Mouse (Mus musculus): Measurements from ENCODE around the gene Gm49661. TPM values are rescaled to one million over a fixed set of nuclear protein-coding genes. Genes with fewer than 3 reads are reported as not detected.
A peak's percentile ranks its signal among the peaks of the same experiment; 100 is the strongest.

Gm49661 gene
- total and polyA plus RNA-seq, 3 experiments, result 3.1 TPM; not detected in 2

- no peak for TF ChIP-seq JUN (IDR thresholded peaks at IDR 0.05; ENCODE audit: insufficient read depth, low read depth, low read length)
- TF ChIP-seq BHLHE40 (IDR thresholded peaks at IDR 0.05; ENCODE audit: low read depth, low read length), result no peak
- TF ChIP-seq CHD1 (IDR thresholded peaks at IDR 0.05; ENCODE audit: low read depth, low read length), result no peak
- TF ChIP-seq MYC (IDR thresholded peaks at IDR 0.05; ENCODE audit: low read depth, low read length), result no peak
- no peak for TF ChIP-seq ZKSCAN1 (IDR thresholded peaks at IDR 0.05; ENCODE audit: borderline replicate concordance, low read depth, low read length)
- TF ChIP-seq USF1 (IDR thresholded peaks at IDR 0.05; ENCODE audit: low read depth, low read length), result no peak
- TF ChIP-seq NRF1 (IDR thresholded peaks at IDR 0.05; ENCODE audit: low read depth, low read length), result no peak
- no peak for TF ChIP-seq TBP (conservative IDR thresholded peaks at IDR 0.05; ENCODE audit: low read depth, low read length)
- TF ChIP-seq GABPA (IDR thresholded peaks at IDR 0.05; ENCODE audit: insufficient replicate concordance, low read depth, low read length), result no peak
- Histone ChIP-seq H3K36me3 (replicated peaks in 1 of 2; ENCODE audit: control insufficient read depth in 1 of 2, insufficient read depth in 1 of 2, low read length in 1 of 2) (peaks cover 19 to 32% of the 10 kb centered on the region in 2 experiments), H3K79me2 (replicated peaks; ENCODE audit: control insufficient read depth, extremely low read depth, insufficient read depth, poor library complexity, severe bottlenecking) (peaks cover 6% of the 10 kb centered on the region; the same call in 1 of the 2 replicates), H3K4me1 (ENCODE audit: control insufficient read depth in 1 of 2, insufficient read depth in 2 of 2) (peaks cover 14 to 42% of the 10 kb centered on the region in 2 experiments), H3K9ac (ENCODE audit: insufficient read depth, low read depth) (peak overlapping the region; percentile 84; the same call in 1 of the 2 replicates), H3K27me3 (replicated peaks) (no peaks in the 10 kb centered on the region), H3K4me2 (ENCODE audit: insufficient read depth, low read depth, poor library complexity, severe bottlenecking) (peak overlapping the region; percentile 88; the same call in 1 of the 2 replicates), H3K27ac (ENCODE audit: insufficient read depth, low read depth) (no peak overlapping the region), H3K9me3 (replicated peaks; ENCODE audit: low read length) (no peaks in the 10 kb centered on the region), H3K4me3 (replicated peaks in 1 of 3; ENCODE audit: low read depth in 2 of 3, low read length in 2 of 3, poor library complexity in 1 of 3) (no peak overlapping the region)
- in situ Hi-C loops (cut with MboI; ENCODE audit: low pct_ligation_motif_present, low pct_unique_long_range_greater_than_20kb, low sequenced_read_pairs) (loop anchor here (5.0 kb wide), 1 partner anchor 36 kb away; no protein-coding TSS in a partner anchor), dilution Hi-C loops (cut with MboI; ENCODE audit: extremely low pct_ligation_motif_present, extremely low pct_unique_long_range_greater_than_20kb, low sequenced_read_pairs) (no loop called here)
- DNase-seq (ENCODE audit: extremely low read depth), result no peak
Observed at GRCm38 (mm10) chr8:84970913-84971312, 1.7 kb upstream of the Gm49661 start.

GRCm38 (mm10) chr8:84970135-84970790 is 1.0 kb upstream of the Gm49661 start:
- TF ChIP-seq PAX5 (IDR thresholded peaks at IDR 0.05; ENCODE audit: low read length), result no peak
- TF ChIP-seq MXI1 (IDR thresholded peaks at IDR 0.05; ENCODE audit: low read depth, low read length), result no peak
- no peak for TF ChIP-seq USF2 (conservative IDR thresholded peaks at IDR 0.05; ENCODE audit: low read depth, low read length)
- TF ChIP-seq MAZ (IDR thresholded peaks at IDR 0.05; ENCODE audit: low read depth, low read length), result no peak
- TF ChIP-seq KAT2A (IDR thresholded peaks at IDR 0.05; ENCODE audit: insufficient replicate concordance, low read length), result no peak
- TF ChIP-seq JUND (conservative IDR thresholded peaks at IDR 0.05; ENCODE audit: low read depth, low read length), result no peak
- TF ChIP-seq HCFC1 (IDR thresholded peaks at IDR 0.05; ENCODE audit: low read depth, low read length), result no peak
- TF ChIP-seq USF1 (IDR thresholded peaks at IDR 0.05; ENCODE audit: low read depth, low read length), result no peak
- TF ChIP-seq EP300 (IDR thresholded peaks at IDR 0.05; ENCODE audit: low read length), result no peak
- no peak for TF ChIP-seq NELFE (IDR thresholded peaks at IDR 0.05; ENCODE audit: low read depth, low read length)
- Histone ChIP-seq H3K79me2 (replicated peaks; ENCODE audit: control insufficient read depth, extremely low read depth, insufficient read depth, poor library complexity, severe bottlenecking) (peaks cover 6% of the 10 kb centered on the region; the same call in 1 of the 2 replicates), H3K36me3 (replicated peaks in 1 of 2; ENCODE audit: control insufficient read depth in 1 of 2, insufficient read depth in 1 of 2, low read length in 1 of 2) (peaks cover 19 to 32% of the 10 kb centered on the region in 2 experiments), H3K9ac (ENCODE audit: insufficient read depth, low read depth) (peak overlapping the region; percentile 84), H3K4me2 (ENCODE audit: insufficient read depth, low read depth, poor library complexity, severe bottlenecking) (peak overlapping the region; percentile 88), H3K9me3 (replicated peaks; ENCODE audit: low read length) (no peaks in the 10 kb centered on the region), H3K27ac (ENCODE audit: insufficient read depth, low read depth) (peak overlapping the region; percentile 27), H3K4me1 (ENCODE audit: control insufficient read depth in 1 of 2, insufficient read depth in 2 of 2) (peaks cover 14 to 38% of the 10 kb centered on the region in 2 experiments), H3K27me3 (replicated peaks) (no peaks in the 10 kb centered on the region), H3K4me3 (replicated peaks in 1 of 3; ENCODE audit: low read depth in 2 of 3, low read length in 2 of 3, poor library complexity in 1 of 3) (peak overlapping the region; percentile 77 to 90 (median 79))
- no peak for DNase-seq (ENCODE audit: extremely low read depth)
- dilution Hi-C loops (cut with MboI; ENCODE audit: extremely low pct_ligation_motif_present, extremely low pct_unique_long_range_greater_than_20kb, low sequenced_read_pairs), result no loop called here
- in situ Hi-C loops (cut with MboI; ENCODE audit: low pct_ligation_motif_present, low pct_unique_long_range_greater_than_20kb, low sequenced_read_pairs), result loop anchor here (5.0 kb wide), 1 partner anchor 37 kb away; no protein-coding TSS in a partner anchor
